Mouse (Mus musculus) monocyte, adult 2 months (primary cell): ENCODE data around the gene Olfm1.
A peak's percentile ranks its signal among the peaks of the same experiment; 100 is the strongest.

Experiments
- DNase-seq, 2 experiments: peaks; one replicate each; pipeline ENCODE4 v3.0.0; 2022; ENCODE audit warnings: low spot score in 2 of 2, low read depth in 1 of 2

The Olfm1 gene

GRCm38 (mm10) chr2:28228364-28228763, 35.6 kb downstream of the Olfm1 start:
- no peak for DNase-seq

GRCm38 (mm10) chr2:28235129-28235528, 42.3 kb downstream of the Olfm1 start:
- no peak for DNase-seq

- no peak for DNase-seq
Measured at GRCm38 (mm10) chr2:28236447-28236846, 43.7 kb downstream of the Olfm1 start.

- no peak for DNase-seq
Measured at GRCm38 (mm10) chr2:28239616-28240015, 46.8 kb downstream of the Olfm1 start.

- DNase-seq = no peak
Measured at GRCm38 (mm10) chr2:28240920-28241319, 48.1 kb downstream of the Olfm1 start.

GRCm38 (mm10) chr2:28241520-28242221, 48.9 kb downstream of the Olfm1 start:
- DNase-seq = no peak

GRCm38 (mm10) chr2:28242222-28242543, 49.4 kb downstream of the Olfm1 start:
- peak; percentile 17 to 25 for DNase-seq

GRCm38 (mm10) chr2:28244667-28245395, 52.0 kb downstream of the Olfm1 start:
- no peak for DNase-seq

GRCm38 (mm10) chr2:28246110-28246653, 53.4 kb downstream of the Olfm1 start:
- no peak for DNase-seq

- DNase-seq = no peak
Measured at GRCm38 (mm10) chr2:28247098-28247497, 54.3 kb downstream of the Olfm1 start.

- DNase-seq = no peak
Measured at GRCm38 (mm10) chr2:28252554-28252953, 59.8 kb downstream of the Olfm1 start.

- no peak for DNase-seq
Measured at GRCm38 (mm10) chr2:28256029-28256428, 63.2 kb downstream of the Olfm1 start.

GRCm38 (mm10) chr2:28261438-28261837, 68.6 kb downstream of the Olfm1 start:
- no peak for DNase-seq

GRCm38 (mm10) chr2:28267776-28268275, 75.0 kb downstream of the Olfm1 start:
- DNase-seq = no peak

- DNase-seq = no peak
Measured at GRCm38 (mm10) chr2:28270561-28270960, 77.8 kb downstream of the Olfm1 start.

GRCm38 (mm10) chr2:28272218-28272965, 79.6 kb downstream of the Olfm1 start:
- no peak for DNase-seq

- DNase-seq = no peak
Measured at GRCm38 (mm10) chr2:28274006-28274405, 81.2 kb downstream of the Olfm1 start.

- DNase-seq = no peak
Measured at GRCm38 (mm10) chr2:28275345-28275744, 82.6 kb downstream of the Olfm1 start.

- DNase-seq = peak in 1 of 2 experiments; percentile 24
Measured at GRCm38 (mm10) chr2:28278150-28278549, 85.4 kb downstream of the Olfm1 start.

GRCm38 (mm10) chr2:28278853-28279252, 86.1 kb downstream of the Olfm1 start:
- no peak for DNase-seq
